Mouse (Mus musculus): ENCODE measurements around the gene Ttc5.
"Not testable (repeated sequence)": the region's sequence is repeated elsewhere in the genome, so short reads cannot be mapped to it uniquely, and the experiment has no call there.

Ttc5 gene

GRCm38 (mm10) chr14:50785251-50785637, at the start of gene Ttc5:
Gene Ttc5 (minus strand): TSS chr14:50785519.
- DNase-seq (ENCODE audit: low spot score in 2 of 2): peak; percentile 80 to 86

DNA sequence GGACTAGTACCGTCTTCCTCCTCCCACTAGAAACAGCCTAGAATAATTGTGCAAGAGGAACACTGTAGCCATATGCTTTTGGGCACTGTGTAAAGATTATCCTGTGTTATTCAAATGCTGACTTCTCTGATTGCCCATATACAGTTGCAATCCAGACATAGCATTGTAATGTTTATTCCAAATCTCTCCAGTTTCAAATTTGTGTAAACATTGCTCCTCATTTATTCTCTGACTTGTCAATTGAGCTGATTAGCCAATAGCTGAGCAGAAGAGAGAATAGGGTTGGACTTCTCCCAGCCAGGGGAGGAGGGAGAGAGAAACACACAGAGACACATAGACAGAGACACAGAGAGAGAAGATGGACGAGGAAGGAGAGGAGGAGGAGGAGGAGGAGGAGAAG, 49.1 kb upstream of the Ttc5 start:
- no peak for DNase-seq (ENCODE audit: low spot score in 2 of 2)

GRCm38 (mm10) chr14:50833964-50834363, 48.6 kb upstream of the Ttc5 start:
- DNase-seq (ENCODE audit: low spot score in 2 of 2): no peak

GRCm38 (mm10) chr14:50829878-50830277, 44.6 kb upstream of the Ttc5 start:
- no peak for DNase-seq (ENCODE audit: low spot score in 2 of 2)

DNA sequence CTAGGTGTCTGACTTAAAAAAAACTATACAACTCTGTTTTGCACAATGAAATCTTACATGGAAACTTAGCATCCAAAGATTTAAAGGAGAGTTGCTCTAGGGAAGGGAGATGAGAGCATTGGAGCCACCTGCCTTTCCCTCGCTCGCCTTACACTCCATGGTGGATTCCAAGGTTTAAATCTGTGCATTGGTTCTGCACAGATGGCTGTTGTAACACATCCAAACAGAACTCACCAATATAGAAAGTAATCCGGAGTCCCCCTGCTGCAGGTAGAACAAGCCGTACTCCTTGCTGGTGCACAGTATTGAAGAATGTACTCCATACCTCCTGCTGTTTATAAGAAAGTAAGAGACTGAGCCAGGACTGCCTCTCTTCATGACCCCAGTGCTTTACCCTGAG, 41.3 kb upstream of the Ttc5 start:
- no peak for DNase-seq (ENCODE audit: low spot score in 2 of 2)

DNA sequence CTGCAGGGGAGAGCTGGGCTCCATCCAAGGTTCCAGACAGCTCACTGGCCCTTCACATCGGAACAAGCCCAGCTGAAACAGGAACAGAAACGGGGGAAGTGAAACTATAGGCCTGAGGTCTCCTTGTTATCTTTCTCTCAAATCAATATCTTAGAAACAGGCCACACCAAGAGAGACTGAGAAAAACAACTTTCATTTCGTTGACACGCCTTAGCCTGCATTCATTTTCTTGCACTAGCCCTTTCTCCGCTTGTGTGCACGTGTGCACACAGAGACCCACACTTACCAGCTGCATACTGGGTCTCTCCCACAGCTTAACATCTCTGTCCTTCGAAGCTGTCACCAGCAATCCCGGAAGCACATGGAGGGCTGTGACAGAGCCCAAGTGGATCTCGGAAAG, 38.9 kb upstream of the Ttc5 start:
- no peak for DNase-seq (ENCODE audit: low spot score in 2 of 2)

DNA sequence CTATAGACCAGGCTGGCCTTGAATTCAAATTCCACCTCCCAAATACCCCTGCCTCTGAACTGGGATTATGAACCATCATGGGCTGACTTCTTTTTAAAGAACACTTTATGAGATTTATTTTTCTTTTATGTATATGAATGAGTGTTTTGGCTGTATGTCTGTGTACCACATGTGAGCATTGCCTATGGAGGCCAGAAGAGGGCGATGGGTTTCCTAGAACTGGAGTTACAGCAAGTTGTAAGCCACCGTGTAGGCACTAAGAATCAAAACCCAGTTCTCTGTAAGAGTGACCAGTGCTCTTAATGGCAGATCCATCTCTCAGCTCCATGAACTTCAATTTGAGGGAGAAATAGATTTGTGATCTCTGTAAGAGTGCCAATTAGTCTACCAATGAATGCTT, 37.9 kb upstream of the Ttc5 start:
- DNase-seq (ENCODE audit: low spot score in 2 of 2): no peak

DNA sequence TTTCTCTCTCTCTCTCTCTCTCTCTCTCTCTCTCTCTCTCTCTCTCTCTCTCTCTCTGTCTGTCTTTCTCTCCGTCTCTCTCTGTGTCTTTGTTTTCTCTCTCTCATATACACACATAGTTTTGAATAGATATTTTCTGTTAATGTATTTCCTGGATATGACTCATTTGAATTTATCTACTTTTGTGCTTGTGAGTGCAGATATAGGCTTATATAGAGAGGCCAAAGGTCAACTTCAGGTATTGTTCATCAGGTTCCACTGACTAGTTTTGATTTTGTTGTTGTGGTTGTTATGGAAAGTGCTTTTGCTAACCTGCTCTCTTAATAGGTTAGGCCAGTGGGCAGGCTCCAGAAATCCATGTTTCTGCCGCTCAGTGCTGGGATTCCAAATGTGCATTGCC, 27.7 kb upstream of the Ttc5 start:
- DNase-seq (ENCODE audit: low spot score in 2 of 2): no peak

DNA sequence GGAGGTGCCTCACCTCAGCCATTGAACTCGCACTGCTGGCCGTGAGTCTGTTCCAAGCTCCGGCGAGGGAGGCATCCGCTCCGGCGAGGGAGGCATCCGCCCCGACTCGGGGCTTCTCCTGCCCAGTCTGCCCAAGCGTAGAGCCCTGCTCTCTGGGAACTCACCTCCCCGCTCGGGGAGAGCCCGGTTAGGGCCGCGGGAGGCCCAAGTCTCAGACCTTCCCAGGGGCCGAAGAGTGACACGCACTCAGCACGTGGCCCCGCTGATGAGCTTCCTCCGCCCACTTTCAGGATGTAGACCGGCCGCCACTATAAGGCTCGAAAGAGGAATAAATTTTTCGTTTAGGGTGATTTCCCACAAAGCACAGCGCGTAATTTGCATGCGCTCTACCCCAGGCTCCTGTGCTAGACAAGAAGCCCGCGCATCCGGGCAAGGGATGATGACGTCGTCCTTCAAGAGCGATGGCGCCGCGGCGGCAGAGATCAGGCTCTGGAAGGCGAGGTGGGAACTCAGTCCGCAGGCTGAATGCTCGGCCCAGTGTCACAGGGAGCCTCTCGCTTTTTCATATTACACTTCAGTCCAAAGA, 22.3 kb upstream of the Ttc5 start, which contains the start of the genes Ccnb1ip1 and Parp2:
Gene Ccnb1ip1 (minus strand): TSS at position 246 of the 586 bp plus-strand sequence.
Gene Parp2 (plus strand): TSS at position 355 of the 586 bp plus-strand sequence.
- DNase-seq (ENCODE audit: low spot score in 2 of 2): peak; percentile 95

DNA sequence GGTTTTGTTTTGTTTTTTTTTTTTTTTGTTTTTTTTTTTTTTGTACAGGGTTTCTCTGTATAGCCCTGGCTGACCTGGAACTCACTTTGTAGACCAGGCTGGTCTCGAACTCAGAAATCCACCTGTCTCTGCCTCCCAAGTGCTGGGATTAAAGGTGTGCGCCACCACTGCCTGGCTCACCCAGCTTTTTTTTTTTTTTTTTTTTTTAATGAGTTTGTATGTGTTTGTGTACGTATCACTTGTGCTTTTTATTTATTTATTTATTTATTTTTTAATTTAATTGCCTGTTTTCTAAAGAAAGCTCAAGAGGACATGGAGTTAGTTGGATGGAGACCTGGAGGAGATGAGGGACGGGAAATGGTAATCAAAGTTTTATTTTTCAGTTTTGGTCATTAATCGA, 21.1 kb upstream of the Ttc5 start:
- not testable (repeated sequence) for DNase-seq (ENCODE audit: low spot score in 2 of 2)

DNA sequence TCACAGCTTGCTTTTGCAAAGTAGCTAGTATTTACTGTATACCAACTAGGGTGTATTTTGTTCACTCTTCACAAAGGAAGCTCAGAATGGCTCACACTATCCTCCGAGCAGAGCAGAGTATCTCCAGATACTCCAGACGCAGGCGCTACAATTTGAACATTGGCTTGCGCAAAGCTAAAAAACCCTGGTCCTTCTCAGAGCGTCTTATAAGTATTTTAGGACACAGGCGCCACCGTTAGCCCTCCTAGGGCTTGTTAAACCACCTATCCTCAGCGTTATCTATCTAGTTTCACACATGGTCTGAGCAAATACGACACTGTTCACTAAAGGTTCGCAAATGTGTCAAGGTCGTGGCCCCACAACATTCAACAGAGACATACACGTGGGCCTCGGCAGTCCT, 19.4 kb upstream of the Ttc5 start:
- no peak for DNase-seq (ENCODE audit: low spot score in 2 of 2)

DNA sequence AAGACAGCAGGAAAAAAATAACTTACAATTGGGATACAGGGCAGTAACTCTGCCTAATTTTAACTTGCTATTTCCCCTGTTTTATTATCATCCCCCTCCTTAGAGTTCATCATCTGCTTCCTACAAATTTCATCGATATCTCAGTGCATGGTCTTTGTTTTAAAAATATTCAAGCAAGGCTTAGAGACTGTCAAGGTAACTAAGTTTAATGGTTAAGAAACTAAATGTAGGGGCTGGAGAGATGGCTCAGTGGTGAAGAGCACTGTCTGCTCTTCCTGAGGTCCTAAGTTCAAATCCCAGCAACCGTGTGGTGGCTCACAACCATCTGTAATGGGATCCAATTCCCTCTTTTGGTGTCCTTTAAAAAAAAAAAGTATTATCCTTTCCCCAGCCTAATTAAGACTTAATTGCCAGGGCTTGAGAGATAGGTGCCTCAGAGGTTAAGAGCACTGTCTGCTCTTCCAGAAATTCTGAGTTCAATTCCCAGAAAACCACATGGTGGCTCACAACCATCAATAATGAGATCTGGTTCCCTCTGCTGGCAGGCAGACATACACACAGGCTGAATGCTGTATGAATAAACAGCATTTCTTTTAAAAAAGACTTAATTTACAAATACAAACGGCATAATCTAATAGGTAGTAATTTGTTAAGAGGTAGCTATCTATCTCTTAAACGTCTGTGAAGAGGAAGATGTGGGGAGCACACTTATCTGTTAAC, 17.7 kb upstream of the Ttc5 start:
- DNase-seq (ENCODE audit: low spot score in 2 of 2): no peak

- DNase-seq (ENCODE audit: low spot score in 2 of 2): no peak
Observed at GRCm38 (mm10) chr14:50802441-50802840, 17.1 kb upstream of the Ttc5 start.

GRCm38 (mm10) chr14:50799502-50800259, 14.4 kb upstream of the Ttc5 start:
- no peak for DNase-seq (ENCODE audit: low spot score in 2 of 2)

DNA sequence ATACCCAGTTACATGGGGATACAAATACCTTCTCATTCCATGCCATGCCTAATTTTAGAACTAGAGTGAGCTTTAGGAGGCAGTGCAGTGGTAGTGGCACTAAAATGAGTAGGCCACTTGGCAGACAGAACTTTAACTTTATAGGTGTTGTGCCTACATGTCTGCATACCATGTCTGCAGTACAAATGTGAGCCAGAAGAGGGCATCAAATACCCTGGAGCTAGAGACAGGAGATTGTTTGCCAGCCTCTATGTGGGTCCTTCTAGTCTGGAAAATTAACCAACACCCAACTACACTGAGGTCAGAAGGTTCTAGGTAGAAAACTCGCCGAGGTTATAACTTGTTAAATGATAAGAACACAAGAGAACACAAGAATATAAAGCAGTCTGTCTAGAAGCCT, 13.2 kb upstream of the Ttc5 start:
- DNase-seq (ENCODE audit: low spot score in 2 of 2): no peak

- no peak for DNase-seq (ENCODE audit: low spot score in 2 of 2)
Observed at GRCm38 (mm10) chr14:50796464-50796863, 11.1 kb upstream of the Ttc5 start.

DNA sequence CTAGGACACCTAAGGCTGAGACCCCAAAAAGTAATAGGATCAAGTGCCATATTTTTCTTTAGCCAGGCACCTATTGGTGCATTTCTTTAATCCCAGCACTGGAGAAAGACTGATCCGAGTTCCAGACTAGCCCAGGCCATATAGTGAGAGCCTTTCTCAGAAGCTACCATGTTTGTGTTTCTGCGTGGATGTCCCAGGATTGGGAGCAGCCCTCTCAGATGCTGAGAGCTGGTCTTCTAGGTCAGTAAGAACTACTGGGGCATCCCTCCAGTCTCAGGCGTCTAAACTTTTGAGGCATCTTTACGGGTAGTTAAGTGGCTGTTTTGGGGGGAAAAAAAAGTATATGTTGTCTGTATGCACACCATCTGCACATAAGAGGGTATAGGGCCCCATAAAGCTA, 10.6 kb upstream of the Ttc5 start:
- no peak for DNase-seq (ENCODE audit: low spot score in 2 of 2)

- DNase-seq (ENCODE audit: low spot score in 2 of 2): no peak
Observed at GRCm38 (mm10) chr14:50795261-50795935, 10.1 kb upstream of the Ttc5 start.

GRCm38 (mm10) chr14:50788157-50788556, 2.8 kb upstream of the Ttc5 start:
- no peak for DNase-seq (ENCODE audit: low spot score in 2 of 2)

DNA sequence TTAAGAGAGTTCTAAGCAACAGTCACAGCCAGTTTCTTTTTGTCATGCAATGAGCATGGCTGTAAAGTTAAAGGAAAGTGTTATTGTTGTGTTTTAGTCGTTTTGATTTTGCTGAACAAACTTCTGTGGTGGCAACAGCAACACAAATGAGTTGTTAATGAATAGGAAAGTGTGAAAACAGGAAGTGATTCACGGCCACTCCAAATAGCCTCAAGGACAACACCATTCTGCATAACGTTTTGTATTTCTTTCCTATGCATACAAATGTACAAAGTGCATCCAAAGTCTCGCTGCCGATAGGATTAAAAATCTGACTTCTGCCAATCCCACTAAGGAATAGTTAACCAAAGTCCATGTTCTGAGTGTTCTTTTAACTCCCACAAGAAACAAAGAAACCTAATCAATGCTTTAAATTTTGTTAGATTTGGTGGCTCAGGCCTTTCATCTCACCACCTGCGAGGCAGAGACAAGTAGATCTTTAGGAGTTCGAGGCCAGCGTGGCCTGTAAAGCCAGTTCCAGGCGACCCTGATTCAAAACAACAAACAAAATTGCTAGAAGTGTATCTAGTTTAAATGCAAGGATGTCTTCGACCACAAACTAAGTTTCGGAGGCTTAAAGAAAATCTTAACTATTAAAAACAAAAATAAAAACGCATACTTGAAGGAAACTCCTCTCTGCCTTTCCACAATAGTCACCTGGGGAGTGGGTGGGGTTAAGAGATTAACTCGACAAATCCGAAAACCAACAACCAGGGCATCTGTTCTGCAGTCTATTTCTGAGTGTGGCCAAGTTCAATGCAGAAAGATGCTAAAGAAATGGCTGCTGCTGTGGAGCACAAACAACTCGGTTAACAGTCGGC, 698 bp downstream of the Ttc5 start:
- DNase-seq (ENCODE audit: low spot score in 2 of 2): no peak

- DNase-seq (ENCODE audit: low spot score in 2 of 2): no peak
Observed at GRCm38 (mm10) chr14:50782166-50782565, 3.2 kb downstream of the Ttc5 start.
